Mouse (Mus musculus) hindbrain, embryonic 10.5 days (tissue): Measurements from ENCODE around the gene Scaf4. TPM values are rescaled to one million over a fixed set of nuclear protein-coding genes. Genes with fewer than 3 reads are reported as not detected.

ENCODE experiments used
- DNase-seq: peaks from one replicate; pipeline ENCODE4 v3.0.0-alpha.2; 2017; ENCODE audit warnings: low spot score
- H3K27ac ChIP-seq: fragments of 300-500 bp; sonication (generic); 2 replicates; pipeline ENCODE4 v1.5.1; 2016; ENCODE audit warnings: mild to moderate bottlenecking, moderate library complexity
- H3K27me3 ChIP-seq: fragments of 300-500 bp; sonication (generic); 2 replicates; pipeline ENCODE4 v1.6.1; 2016; ENCODE audit warnings: mild to moderate bottlenecking; ENCODE audit not compliant: poor library complexity, insufficient read depth, severe bottlenecking
- H3K36me3 ChIP-seq: fragments of 300-500 bp; sonication (generic); 2 replicates; pipeline ENCODE4 v1.6.1; 2016; ENCODE audit warnings: mild to moderate bottlenecking, moderate library complexity
- H3K4me1 ChIP-seq: fragments of 300-500 bp; sonication (generic); replicated peaks from 2 replicates; pipeline ENCODE4 v1.6.1; 2016; ENCODE audit warnings: mild to moderate bottlenecking
- H3K4me3 ChIP-seq: fragments of 300-500 bp; sonication (generic); 2 replicates; pipeline ENCODE4 v1.5.1; 2016; ENCODE audit warnings: mild to moderate bottlenecking, moderate library complexity
- H3K9me3 ChIP-seq: fragments of 300-500 bp; sonication (generic); 2 replicates; pipeline ENCODE4 v1.6.1; 2016; ENCODE audit warnings: mild to moderate bottlenecking, moderate library complexity
- WGBS: fragments of 180-500 bp; shearing (Covaris S2); methylation state at CpG from one replicate; pipeline ENCODE4 v1.1.7; 2016; 5-methylcytosine and 5-hydroxymethylcytosine counted together
- polyA plus RNA-seq: library from polyadenylated mRNA; unstranded; fragments of >200 nt; fragmentation: Nextera tagmentation; extraction: Ambion mirVana; gene quantifications from 2 replicates; pipeline ENCODE4 v1.2.1, GENCODE M21; 2016

The Scaf4 gene
- polyA plus RNA-seq, 1 experiment from 2014 or later, result 36.6 TPM

DNA sequence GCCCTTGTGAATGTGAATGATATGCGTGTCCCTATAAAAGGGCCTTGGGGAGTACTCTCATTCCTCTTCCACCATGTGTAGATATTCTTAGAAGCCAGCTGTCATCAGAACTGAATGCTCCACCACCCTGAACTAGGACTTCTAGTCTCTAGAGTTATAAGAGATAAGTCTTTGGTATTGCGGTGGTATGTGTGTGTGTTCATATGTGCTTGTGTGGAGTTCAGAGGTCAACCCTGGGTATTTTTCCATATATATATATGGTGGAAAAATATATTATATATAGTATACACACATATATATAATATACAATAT lies 19.6 kb upstream of the Scaf4 start:
- Histone ChIP-seq H3K27me3 (peaks cover 9% of the 10 kb centered on the region), H3K9me3 (no peaks in the 10 kb centered on the region), H3K27ac (no peak overlapping the region), H3K36me3 (no peaks in the 10 kb centered on the region), H3K4me1 (peaks cover 9% of the 10 kb centered on the region), H3K4me3 (no peak overlapping the region)
- DNase-seq, result no peak
- WGBS, result 93% methylated on average over 2 of the region's 2 CpGs

DNA sequence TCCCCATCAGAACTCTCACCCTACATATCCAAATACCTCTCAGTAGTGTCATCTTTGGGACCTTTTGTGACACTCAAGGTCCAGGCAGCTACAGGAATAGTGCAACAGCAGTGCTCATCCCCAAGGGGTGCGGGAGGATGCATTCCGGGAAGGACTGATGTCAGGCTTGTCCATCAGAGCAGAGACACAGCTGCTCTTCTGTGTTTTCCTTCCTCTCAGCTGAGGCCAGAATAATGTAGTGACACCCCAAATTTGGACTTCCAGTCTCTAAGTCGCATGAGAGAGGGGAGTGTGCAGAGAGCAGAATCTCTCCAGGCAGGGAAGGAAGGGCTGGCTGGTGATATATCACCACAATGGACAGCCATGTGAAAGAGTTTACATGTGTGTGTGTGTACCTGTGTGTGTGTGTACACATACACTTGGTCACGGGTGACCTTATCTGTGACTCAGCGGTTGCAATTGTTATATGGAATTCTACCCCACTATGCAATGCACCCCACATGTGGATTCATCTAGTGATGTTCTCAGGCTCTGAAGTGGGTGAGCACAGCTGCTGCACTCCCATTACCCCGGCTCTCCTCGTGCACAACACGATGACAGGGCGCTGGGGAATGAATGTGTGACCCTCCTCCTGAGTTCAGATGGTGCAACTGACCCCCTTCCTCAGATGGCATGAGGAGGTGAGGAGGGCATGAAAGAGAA lies 19.1 kb upstream of the Scaf4 start:
- WGBS, result 85% methylated on average over 9 of the region's 9 CpGs
- Histone ChIP-seq H3K36me3 (no peaks in the 10 kb centered on the region), H3K4me3 (no peak overlapping the region), H3K27me3 (peaks cover 13% of the 10 kb centered on the region), H3K4me1 (peaks cover 14% of the 10 kb centered on the region), H3K9me3 (no peaks in the 10 kb centered on the region), H3K27ac (no peak overlapping the region)
- DNase-seq, result no peak

DNA sequence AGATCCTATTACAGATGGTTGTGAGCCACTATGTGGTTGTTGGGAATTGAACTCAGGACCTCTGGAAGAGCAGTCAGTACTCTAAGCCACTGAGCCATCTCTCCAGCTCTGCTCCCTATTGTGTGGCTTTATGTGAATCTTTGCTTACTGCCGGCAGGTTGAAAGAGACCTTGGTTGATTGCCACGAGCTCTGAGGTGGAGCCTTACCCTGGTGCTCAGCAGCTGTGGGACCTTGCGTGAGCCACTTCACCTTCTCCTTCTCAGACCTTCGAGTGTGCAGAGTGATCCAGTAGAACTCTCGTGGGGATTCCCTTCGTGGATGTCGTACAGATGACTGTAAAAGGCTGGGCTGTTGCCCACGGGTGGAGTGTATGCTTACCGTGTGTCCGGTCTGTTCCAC lies 17.4 kb upstream of the Scaf4 start:
- WGBS, result 89% methylated on average over 10 of the region's 10 CpGs
- no peak for DNase-seq

DNA sequence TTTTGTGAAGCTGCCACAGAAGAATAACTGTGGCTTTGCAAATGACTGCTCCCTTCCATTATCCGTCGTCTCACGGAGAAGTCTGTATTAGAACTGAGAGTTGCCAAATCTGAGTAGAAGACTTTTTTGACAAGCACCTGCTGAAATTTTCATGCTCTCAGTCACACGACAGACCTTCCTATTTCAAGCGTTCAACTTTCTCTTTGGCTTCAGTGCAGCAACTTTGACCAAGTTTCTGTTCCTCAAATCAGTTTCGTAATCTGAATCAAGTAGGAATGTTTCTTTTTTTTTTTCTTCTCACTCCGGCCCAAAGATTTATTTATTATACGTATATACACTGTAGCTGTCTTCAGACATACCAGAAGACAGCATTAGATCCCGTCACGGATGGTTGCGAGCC lies 16.6 kb upstream of the Scaf4 start:
- 93% methylated on average over 11 of the region's 11 CpGs for WGBS
- Histone ChIP-seq H3K9me3 (no peaks in the 10 kb centered on the region), H3K4me3 (no peak overlapping the region), H3K27ac (no peak overlapping the region), H3K4me1 (peaks cover 20% of the 10 kb centered on the region), H3K36me3 (no peaks in the 10 kb centered on the region), H3K27me3 (peaks cover 19% of the 10 kb centered on the region)
- DNase-seq, result no peak

More for the DNA sequence above, 17.4 kb upstream of the Scaf4 start:
- peaks cover 20% of the 10 kb centered on the region for H3K4me1 ChIP-seq
- H3K4me3 ChIP-seq, result no peak overlapping the region
- no peaks in the 10 kb centered on the region for H3K9me3 ChIP-seq
- no peaks in the 10 kb centered on the region for H3K36me3 ChIP-seq
- H3K27ac ChIP-seq, result no peak overlapping the region
- H3K27me3 ChIP-seq, result peaks cover 19% of the 10 kb centered on the region

DNA sequence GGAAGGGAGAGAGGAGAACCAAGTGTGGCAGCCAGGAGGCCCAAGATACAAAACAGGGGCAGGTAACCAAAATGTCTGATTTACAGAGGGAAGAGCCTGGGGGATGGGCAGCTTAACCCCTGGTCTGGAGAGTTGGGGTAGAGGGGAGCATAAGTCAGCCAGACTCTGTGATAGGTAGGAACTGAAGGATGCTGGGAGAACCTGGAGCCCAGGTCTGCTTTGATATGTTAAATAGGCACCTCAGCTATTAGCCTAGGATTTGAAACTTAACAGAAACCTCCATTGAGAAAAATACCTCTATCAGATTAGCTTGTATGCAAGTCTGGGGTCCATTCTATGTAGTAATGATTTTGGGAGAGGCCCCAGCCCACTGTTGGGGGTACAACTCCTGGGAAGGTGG lies 15.3 kb upstream of the Scaf4 start:
- no peaks in the 10 kb centered on the region for H3K9me3 ChIP-seq
- no peak overlapping the region for H3K4me3 ChIP-seq
- H3K27me3 ChIP-seq, result peaks cover 19% of the 10 kb centered on the region
- H3K4me1 ChIP-seq, result peaks cover 20% of the 10 kb centered on the region
- H3K36me3 ChIP-seq, result no peaks in the 10 kb centered on the region
- DNase-seq, result no peak
- H3K27ac ChIP-seq, result no peak overlapping the region

DNA sequence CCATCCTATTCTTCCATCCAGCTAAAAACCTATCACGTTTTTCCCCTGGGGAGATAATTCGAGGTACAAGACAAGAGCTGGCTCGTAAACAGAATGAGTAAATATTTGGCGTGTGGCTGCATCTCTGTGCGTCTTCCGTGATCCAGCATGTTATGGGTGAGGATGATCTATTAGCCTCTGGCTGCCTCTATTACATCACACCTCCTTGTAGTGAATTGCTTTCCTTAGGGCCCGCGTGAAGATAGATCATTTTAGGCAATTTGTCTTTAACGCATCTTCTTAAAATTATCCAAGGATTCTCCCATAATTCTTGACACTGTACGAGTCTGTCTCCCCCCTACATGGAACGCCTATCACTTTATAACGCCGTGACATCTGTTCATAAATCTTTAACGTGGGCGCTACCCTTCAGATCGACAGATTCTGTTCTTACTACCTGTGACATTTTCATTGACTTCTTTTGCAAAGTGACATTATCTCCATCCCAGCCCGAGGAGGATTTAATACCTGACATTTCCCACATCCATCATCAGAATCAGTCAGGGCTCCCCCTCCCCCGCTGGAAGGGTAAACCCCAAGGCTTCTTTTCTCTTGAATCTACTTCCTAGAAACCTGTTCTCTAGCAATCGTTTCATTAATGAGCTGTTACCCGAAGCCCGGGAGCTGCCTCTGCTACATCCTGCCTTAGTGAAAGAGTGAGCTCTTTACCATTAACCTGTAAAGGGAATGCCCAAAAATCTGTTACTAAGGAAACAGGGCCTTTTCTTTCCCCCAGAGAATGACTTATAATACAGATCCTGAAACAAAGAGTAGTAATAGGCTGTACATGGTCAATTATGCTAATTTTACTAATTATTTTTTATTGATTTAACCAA lies 14.4 kb upstream of the Scaf4 start:
- Histone ChIP-seq H3K27me3 (peaks cover 19% of the 10 kb centered on the region), H3K27ac (0 out of 2 replicates have a peak overlapping the region, but pooled peaks have one; percentile 12), H3K4me3 (peak overlapping the region; percentile 23), H3K36me3 (no peaks in the 10 kb centered on the region), H3K4me1 (peaks cover 20% of the 10 kb centered on the region), H3K9me3 (no peaks in the 10 kb centered on the region)
- WGBS, result 13% methylated on average over 21 of the region's 21 CpGs
- no peak for DNase-seq

DNA sequence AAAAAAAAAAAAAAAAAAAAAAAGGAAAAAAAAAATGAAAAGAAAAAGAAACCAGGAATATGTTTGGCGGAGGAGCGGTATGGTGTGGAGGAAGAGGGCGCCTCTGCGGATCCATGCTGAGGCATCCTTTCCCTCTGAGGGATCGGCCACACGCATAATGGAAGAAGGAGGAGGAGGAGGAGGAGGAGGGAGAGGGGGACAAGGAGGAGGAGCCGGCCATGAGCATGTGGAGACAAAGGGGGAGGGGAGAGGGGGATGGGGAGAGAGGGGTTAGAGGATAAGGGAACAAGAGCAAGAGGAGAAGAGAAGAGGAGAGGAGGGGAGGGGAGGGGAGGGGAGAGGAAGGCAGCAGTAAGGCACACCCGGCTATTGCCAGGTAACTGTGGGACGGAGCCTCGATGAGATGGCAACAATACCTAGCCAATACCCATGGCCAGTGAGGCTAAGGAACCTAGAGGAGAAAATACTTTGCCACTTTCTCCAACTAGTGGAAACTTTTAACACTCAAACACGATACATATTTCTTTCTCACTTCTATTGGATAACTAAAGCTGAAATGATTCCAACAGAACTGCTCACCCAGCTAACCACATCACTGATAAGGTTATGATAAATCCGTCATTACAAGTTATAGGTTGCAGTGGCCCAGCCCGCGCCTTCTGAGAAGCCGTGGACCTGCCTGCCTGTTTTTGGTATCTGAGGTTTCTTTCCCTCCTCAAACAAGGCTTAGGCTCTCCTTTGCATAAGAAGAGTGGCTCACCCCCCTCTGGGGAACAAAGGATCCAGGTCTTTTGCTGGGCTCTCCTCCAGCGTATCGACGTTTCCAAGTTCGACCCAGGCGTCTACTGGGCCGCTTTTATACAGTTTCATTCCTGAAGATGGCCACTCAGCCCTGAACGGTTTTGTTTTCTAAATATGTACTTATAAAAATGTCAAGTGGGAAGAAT lies 13.4 kb upstream of the Scaf4 start:
- H3K9me3 ChIP-seq, result no peaks in the 10 kb centered on the region
- H3K36me3 ChIP-seq, result no peaks in the 10 kb centered on the region
- peaks cover 19% of the 10 kb centered on the region for H3K27me3 ChIP-seq
- peak overlapping the region; percentile 12; the same call in 1 of the 2 replicates for H3K27ac ChIP-seq
- peak overlapping the region; percentile 23 for H3K4me3 ChIP-seq
- DNase-seq, result peak; percentile 43
- H3K4me1 ChIP-seq, result peaks cover 20% of the 10 kb centered on the region
- 13% methylated on average over 21 of the region's 22 CpGs for WGBS

DNA sequence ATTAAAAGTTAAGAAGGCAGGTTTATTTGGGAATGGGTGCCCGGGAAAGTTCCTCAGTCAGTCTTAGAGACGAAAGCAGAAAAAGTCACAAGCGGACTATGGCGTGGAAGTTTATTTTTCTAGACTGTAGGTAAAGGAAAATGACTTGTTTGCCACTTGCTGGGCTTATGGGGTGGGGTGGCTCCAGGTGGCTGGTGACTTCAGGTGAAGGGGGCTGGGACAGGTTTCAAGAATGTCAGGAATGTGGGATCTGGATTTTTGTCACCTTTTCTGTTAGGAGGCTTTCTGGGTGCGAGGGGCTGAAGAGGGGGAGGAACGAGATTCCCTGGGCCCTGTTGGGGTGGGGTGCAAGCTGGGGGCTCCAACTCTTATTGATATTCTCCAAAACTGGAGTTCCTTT lies 7.4 kb upstream of the Scaf4 start:
- Histone ChIP-seq H3K4me1 (no peaks in the 10 kb centered on the region), H3K36me3 (no peaks in the 10 kb centered on the region), H3K27ac (no peak overlapping the region), H3K27me3 (no peaks in the 10 kb centered on the region), H3K4me3 (no peak overlapping the region), H3K9me3 (no peaks in the 10 kb centered on the region)
- no peak for DNase-seq
- WGBS, result 61% methylated on average over 6 of the region's 6 CpGs

DNA sequence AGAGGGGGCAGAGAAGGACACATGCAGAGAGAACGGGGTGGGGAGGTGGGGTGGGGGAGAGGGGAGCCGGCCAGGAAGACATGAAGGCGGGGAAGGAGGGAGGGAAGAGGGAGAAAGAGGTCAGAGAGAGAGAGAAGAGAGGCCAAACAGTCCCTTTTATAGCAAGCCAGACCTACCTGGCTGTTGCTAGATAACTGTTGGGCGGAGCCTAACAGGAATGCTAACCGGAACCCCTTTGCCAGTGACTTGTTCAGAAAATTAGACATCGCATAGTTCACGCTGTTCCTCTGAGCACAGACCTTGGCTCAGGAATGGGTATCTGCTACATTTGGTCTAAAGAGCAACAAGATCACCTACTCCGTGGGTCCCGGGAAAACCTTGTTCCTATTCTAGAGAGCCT lies 6.7 kb upstream of the Scaf4 start:
- Histone ChIP-seq H3K27ac (no peak overlapping the region), H3K36me3 (no peaks in the 10 kb centered on the region), H3K9me3 (no peaks in the 10 kb centered on the region), H3K4me1 (no peaks in the 10 kb centered on the region), H3K4me3 (no peak overlapping the region), H3K27me3 (no peaks in the 10 kb centered on the region)
- 63% methylated on average over 9 of the region's 9 CpGs for WGBS
- no peak for DNase-seq

DNA sequence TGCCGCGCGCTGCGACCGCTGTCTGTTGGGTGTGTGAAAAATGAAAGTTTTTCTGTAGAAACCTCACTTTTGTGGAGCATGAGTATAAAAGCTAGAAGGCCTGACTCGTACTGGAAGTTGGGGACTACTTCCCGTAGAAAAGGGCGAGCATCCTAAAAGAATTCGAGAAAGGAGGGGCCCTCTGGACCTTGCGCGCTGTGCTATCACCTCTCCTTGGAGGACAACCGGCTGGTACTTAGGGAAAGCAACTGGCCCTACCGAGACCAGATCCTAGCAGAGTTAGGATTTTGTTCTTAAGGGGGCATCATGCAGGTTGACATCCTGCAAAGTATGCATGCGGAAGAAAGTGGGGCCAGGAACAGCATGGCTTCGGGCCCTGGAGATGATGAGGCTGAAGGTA lies 613 bp upstream of the Scaf4 start:
- Histone ChIP-seq H3K4me3 (peak overlapping the region; percentile 87), H3K27me3 (no peaks in the 10 kb centered on the region), H3K9me3 (no peaks in the 10 kb centered on the region), H3K36me3 (peaks cover 6% of the 10 kb centered on the region), H3K4me1 (peaks cover 45% of the 10 kb centered on the region), H3K27ac (peak overlapping the region; percentile 96)
- no peak for DNase-seq
- 5% methylated on average over 15 of the region's 15 CpGs for WGBS

DNA sequence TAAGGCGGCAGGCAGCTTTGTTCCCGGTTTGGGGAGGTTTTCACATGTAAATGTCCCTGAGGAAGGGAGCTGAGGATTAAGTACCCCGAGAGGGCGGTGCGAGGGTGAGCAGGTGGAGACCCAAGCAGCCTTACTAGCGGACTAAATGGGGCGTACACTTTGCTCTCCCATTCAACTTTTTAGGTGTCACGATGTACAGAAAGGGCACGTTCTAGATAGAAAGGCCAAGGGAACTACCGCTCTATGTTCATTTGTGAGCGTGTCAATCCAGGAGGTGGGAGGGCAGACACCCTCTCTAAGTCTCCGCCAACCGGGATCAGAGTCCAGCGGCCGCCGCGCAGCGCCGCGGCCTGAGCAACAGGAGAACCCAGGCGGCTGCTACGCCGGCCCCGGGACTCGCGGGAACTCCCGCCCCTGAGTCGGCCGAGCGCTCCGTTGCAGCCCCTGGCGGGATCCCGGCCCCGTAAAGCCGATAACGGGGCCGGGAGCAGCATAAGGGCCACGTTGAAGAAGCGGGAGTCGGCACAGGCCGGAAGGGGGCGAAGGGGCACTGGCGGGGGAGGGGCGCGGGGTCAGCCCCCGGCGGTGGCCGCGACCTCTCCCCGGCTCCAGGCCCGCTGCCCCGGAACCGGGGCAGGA lies 918 bp downstream of the Scaf4 start:
- Histone ChIP-seq H3K4me1 (peaks cover 48% of the 10 kb centered on the region), H3K4me3 (peak overlapping the region; percentile 87)

DNA sequence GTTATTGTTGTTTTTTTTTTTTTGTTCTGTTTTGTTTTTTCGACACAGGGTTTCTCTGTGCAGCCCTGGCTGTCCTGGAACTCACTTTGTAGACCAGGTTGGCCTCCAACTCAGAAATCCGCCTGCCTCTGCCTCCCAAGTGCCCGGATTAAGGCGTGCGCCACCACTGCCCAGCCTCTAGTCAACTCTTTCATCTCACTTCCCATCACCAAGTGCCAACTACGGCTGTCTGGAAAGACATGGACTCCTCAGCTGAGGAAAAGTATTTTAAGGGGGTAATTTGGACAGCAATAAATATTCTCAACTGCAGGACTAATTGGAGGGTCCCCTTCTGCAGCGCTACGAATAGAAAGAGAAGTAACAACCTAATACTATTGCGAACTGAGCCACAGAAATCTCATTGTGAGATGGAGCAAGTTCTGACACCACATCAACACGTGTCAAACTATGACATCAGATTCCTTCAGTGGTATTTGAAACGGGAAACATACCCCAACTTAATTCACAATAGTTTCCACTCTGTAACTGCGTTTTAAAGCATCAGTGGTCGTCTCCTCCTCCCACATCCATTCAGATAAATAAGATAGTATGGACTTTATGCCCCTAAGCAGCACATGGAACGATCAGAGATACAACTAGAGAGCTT lies 1.6 kb downstream of the Scaf4 start:
- Histone ChIP-seq H3K36me3 (peaks cover 6% of the 10 kb centered on the region), H3K4me3 (peak overlapping the region; percentile 87), H3K4me1 (peaks cover 48% of the 10 kb centered on the region), H3K9me3 (no peaks in the 10 kb centered on the region), H3K27ac (peak overlapping the region; percentile 96), H3K27me3 (no peaks in the 10 kb centered on the region)
- DNase-seq, result no peak
- 34% methylated on average over 14 of the region's 14 CpGs for WGBS

More for the DNA sequence above, 918 bp downstream of the Scaf4 start:
- DNase-seq, result peak; percentile 58
- under 1% methylated on average over 53 of the region's 53 CpGs for WGBS
- no peaks in the 10 kb centered on the region for H3K27me3 ChIP-seq
- H3K9me3 ChIP-seq, result no peaks in the 10 kb centered on the region
- H3K27ac ChIP-seq, result peak overlapping the region; percentile 96
- H3K36me3 ChIP-seq, result peaks cover 6% of the 10 kb centered on the region
